Mouse (Mus musculus) midbrain, embryonic 10.5 days (tissue): ENCODE measurements around the gene Wdr20. TPM values are rescaled to one million over a fixed set of nuclear protein-coding genes. Genes with fewer than 3 reads are reported as not detected.

Experiments
- DNase-seq: peaks from one replicate; pipeline ENCODE4 v3.0.0-alpha.2; 2017; ENCODE audit warnings: low spot score
- H3K27ac ChIP-seq: fragments of 300-500 bp; sonication (generic); replicated peaks from 2 replicates; pipeline ENCODE4 v1.5.1; 2016; ENCODE audit warnings: mild to moderate bottlenecking
- H3K27me3 ChIP-seq: fragments of 300-500 bp; sonication (generic); 2 replicates; pipeline ENCODE4 v1.6.1; 2016; ENCODE audit warnings: low read depth, mild to moderate bottlenecking; ENCODE audit not compliant: poor library complexity, severe bottlenecking
- H3K36me3 ChIP-seq: fragments of 300-500 bp; sonication (generic); 2 replicates; pipeline ENCODE4 v1.6.1; 2016; ENCODE audit warnings: mild to moderate bottlenecking, moderate library complexity
- H3K4me1 ChIP-seq: fragments of 300-500 bp; sonication (generic); 2 replicates; pipeline ENCODE4 v1.6.1; 2016
- H3K4me3 ChIP-seq: fragments of 300-500 bp; sonication (generic); 2 replicates; pipeline ENCODE4 v1.5.1; 2016; ENCODE audit warnings: mild to moderate bottlenecking, moderate library complexity
- H3K9me3 ChIP-seq: fragments of 300-500 bp; sonication (generic); replicated peaks from 2 replicates; pipeline ENCODE4 v1.6.1; 2016; ENCODE audit warnings: mild to moderate bottlenecking
- WGBS: fragments of 180-500 bp; shearing (Covaris S2); methylation state at CpG from one replicate; pipeline ENCODE4 v1.1.7; 2016; 5-methylcytosine and 5-hydroxymethylcytosine counted together
- polyA plus RNA-seq: library from polyadenylated mRNA; unstranded; fragments of >200 nt; fragmentation: Nextera tagmentation; extraction: Ambion mirVana; gene quantifications from 2 replicates; pipeline ENCODE4 v1.2.1, GENCODE M21; 2016

Wdr20 gene
- polyA plus RNA-seq, 1 experiment from 2014 or later, result 22.6 TPM

DNA sequence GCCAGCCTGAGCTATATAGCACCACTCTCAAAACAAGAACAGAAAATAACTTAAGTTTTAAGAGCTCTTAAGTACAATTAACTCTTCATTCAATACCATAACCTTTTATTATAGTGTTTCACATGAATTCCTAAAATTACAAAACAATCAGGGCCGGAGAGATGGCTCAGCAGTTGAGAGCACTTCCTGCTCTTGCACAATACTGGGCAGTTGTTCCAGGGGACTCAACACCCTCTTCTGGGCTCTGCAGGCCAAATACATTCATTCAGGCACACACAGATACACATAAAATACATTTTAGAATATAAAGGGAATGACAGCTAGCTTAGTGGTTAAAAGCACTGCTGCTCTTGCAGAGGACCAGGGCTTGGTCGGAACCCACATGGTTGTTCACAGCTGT, 79.1 kb downstream of the Wdr20 start:
- Histone ChIP-seq H3K4me1 (no peaks in the 10 kb centered on the region), H3K9me3 (no peaks in the 10 kb centered on the region), H3K27me3 (no peaks in the 10 kb centered on the region), H3K36me3 (peaks cover 36% of the 10 kb centered on the region), H3K4me3 (no peak overlapping the region), H3K27ac (no peak overlapping the region)
- DNase-seq, result no peak
- 94% methylated on average over 2 of the region's 2 CpGs for WGBS

DNA sequence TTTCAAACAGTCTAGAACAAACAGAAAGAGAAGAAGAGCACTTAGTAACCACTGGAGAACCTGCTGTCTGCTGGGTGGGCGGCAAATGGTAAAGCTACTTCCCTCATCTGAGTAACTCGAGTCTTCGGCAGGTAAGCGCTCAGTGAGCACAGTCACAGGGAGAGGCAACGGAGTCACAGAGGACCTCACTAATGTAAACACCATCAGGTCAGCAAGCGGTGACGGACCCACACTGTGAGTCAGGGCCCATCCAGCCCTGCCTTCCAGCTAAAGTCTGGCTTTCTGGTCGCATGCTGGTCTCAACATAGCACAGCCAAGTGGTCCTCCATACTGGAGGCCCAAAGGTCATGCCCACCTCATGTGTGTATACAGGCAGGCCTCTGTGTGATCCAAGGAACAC, 81.6 kb downstream of the Wdr20 start:
- no peaks in the 10 kb centered on the region for H3K4me1 ChIP-seq
- WGBS, result 82% methylated on average over 8 of the region's 8 CpGs
- peaks cover 13% of the 10 kb centered on the region; the same call in 1 of the 2 replicates for H3K36me3 ChIP-seq
- no peaks in the 10 kb centered on the region for H3K9me3 ChIP-seq
- H3K27ac ChIP-seq, result no peak overlapping the region
- no peak overlapping the region for H3K4me3 ChIP-seq
- no peaks in the 10 kb centered on the region for H3K27me3 ChIP-seq
- no peak for DNase-seq

- H3K4me3 ChIP-seq, result no peak overlapping the region
- H3K27ac ChIP-seq, result no peak overlapping the region
- peaks cover 6% of the 10 kb centered on the region; the same call in 1 of the 2 replicates for H3K36me3 ChIP-seq
- no peaks in the 10 kb centered on the region for H3K27me3 ChIP-seq
- no peaks in the 10 kb centered on the region for H3K4me1 ChIP-seq
- 84% methylated on average over 2 of the region's 2 CpGs for WGBS
- no peak for DNase-seq
- no peaks in the 10 kb centered on the region for H3K9me3 ChIP-seq
These were observed 84.0 kb downstream of the Wdr20 start for GRCm38 (mm10) chr12:110821787-110822186.

DNA sequence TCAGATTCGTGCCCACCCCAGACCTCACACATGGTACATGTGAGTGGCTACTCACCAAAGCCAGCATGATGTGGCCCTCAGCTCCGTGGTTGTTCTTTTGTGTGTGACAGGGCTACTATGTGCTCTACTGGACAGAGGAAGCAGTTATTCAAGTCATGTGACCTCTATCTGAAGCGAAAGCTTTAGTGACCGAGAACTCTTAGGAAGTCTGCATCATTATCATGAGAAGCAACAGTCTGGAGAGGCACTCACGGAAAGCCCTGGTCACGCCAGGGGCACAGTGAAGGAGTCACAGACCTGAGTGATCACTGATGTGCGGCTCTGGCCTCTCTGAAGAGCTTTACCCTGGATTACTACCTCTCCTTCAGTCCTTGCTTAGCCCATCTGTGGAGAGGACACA, 84.6 kb downstream of the Wdr20 start:
- Histone ChIP-seq H3K36me3 (peaks cover 6% of the 10 kb centered on the region; the same call in 1 of the 2 replicates), H3K27me3 (no peaks in the 10 kb centered on the region), H3K4me1 (no peaks in the 10 kb centered on the region), H3K4me3 (no peak overlapping the region), H3K27ac (no peak overlapping the region), H3K9me3 (no peaks in the 10 kb centered on the region)
- 92% methylated on average over 7 of the region's 7 CpGs for WGBS
- DNase-seq, result no peak

- DNase-seq, result no peak
- 97% methylated on average over 4 of the region's 4 CpGs for WGBS
- H3K27ac ChIP-seq, result no peak overlapping the region
- H3K4me3 ChIP-seq, result no peak overlapping the region
- no peaks in the 10 kb centered on the region for H3K27me3 ChIP-seq
- H3K9me3 ChIP-seq, result no peaks in the 10 kb centered on the region
- no peaks in the 10 kb centered on the region for H3K36me3 ChIP-seq
- no peaks in the 10 kb centered on the region for H3K4me1 ChIP-seq
These were observed 91.2 kb downstream of the Wdr20 start for GRCm38 (mm10) chr12:110828908-110829307.

GRCm38 (mm10) chr12:110830293-110831024, 92.7 kb downstream of the Wdr20 start:
- Histone ChIP-seq H3K4me1 (no peaks in the 10 kb centered on the region), H3K27ac (no peak overlapping the region), H3K27me3 (no peaks in the 10 kb centered on the region), H3K9me3 (no peaks in the 10 kb centered on the region), H3K4me3 (no peak overlapping the region), H3K36me3 (no peaks in the 10 kb centered on the region)
- 86% methylated on average over 11 of the region's 11 CpGs for WGBS
- DNase-seq, result no peak

DNA sequence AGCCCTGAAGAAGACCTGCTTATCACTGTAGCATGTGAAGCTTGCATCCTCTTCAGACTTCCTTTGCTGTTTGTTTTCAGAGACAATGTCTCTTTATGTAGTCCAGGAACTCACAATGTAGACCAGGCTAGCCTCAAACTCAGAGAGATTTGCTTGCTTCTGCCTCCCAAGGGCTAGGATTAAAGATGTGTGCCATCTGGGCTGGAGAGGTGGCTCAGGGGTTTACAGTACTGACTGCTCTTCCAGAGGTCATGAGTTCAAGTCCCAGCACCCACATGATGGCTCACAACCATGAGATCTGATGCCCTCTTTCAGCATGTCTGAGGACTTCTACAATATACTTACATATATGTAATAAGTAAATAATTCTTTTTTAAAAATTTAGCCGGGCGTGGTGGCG, 97.4 kb downstream of the Wdr20 start:
- no peak for DNase-seq

DNA sequence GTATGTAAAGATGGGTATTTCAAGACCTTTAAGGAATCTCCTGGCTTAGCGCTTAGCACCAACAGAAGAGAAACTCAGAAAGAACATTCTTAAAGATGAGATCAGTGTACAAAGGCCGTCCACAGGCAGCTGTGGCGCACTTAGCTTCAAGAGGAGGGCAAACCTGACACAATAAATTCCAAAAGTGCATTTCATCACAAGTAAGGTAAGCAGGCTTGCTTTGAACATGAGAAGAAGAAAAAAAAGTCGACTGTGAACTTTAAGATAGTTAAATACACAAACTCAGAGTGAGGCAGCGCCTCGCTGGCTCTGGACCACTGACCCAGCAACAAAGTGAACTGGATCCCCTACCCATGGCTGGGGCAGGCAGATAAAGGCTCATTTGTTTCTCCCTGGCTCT, 99.0 kb downstream of the Wdr20 start:
- peak overlapping the region; percentile 24; the same call in 1 of the 2 replicates for H3K4me3 ChIP-seq
- H3K27me3 ChIP-seq, result no peaks in the 10 kb centered on the region
- H3K36me3 ChIP-seq, result no peaks in the 10 kb centered on the region
- no peak for DNase-seq
- H3K27ac ChIP-seq, result peak overlapping the region; percentile 79
- H3K4me1 ChIP-seq, result peaks cover 27% of the 10 kb centered on the region
- H3K9me3 ChIP-seq, result no peaks in the 10 kb centered on the region
- 58% methylated on average over 6 of the region's 6 CpGs for WGBS

More for the DNA sequence above, 97.4 kb downstream of the Wdr20 start:
- Histone ChIP-seq H3K36me3 (no peaks in the 10 kb centered on the region), H3K27me3 (no peaks in the 10 kb centered on the region), H3K4me3 (no peak overlapping the region), H3K4me1 (peaks cover 21% of the 10 kb centered on the region), H3K27ac (no peak overlapping the region), H3K9me3 (no peaks in the 10 kb centered on the region)
- WGBS, result 99% methylated on average over 3 of the region's 3 CpGs

DNA sequence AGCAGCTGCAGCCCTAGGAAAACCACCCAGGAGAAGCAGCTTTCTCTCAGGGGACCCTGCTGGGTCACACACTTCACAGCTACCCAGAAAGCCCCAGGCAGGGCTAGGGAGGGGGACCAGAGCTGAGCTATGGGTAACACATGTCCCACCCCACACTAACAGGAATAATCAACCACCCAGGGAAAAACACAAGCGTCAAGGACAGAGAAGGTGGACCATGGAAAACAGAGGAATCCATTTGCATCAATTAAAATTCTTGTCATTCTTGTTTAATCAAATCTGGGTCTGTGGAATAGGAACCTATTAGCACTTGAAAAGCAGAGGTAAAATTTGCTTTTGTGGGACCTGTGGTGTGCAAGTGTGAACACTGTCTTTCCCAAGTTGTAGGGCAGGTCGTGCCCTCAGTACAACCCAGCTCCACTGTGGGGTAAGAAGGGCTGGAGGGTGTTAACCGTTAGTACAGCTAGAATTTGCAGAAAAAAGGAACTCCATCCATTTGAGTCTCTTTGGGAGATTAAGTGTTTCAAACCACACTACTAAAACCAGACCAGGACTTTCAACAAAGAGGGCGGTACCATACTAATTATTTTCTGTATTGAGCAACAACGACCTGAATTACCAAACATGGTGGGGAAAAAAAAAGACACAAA, 99.6 kb downstream of the Wdr20 start:
- no peaks in the 10 kb centered on the region for H3K9me3 ChIP-seq
- DNase-seq, result no peak
- 42% methylated on average over 5 of the region's 5 CpGs for WGBS
- no peaks in the 10 kb centered on the region for H3K36me3 ChIP-seq
- peak overlapping the region; percentile 79 for H3K27ac ChIP-seq
- peak overlapping the region; percentile 24; the same call in 1 of the 2 replicates for H3K4me3 ChIP-seq
- H3K4me1 ChIP-seq, result peaks cover 27% of the 10 kb centered on the region
- H3K27me3 ChIP-seq, result 0 out of 2 replicates have a peak, but pooled peaks cover under 1% of the 10 kb centered on the region

- Histone ChIP-seq H3K36me3 (no peaks in the 10 kb centered on the region), H3K4me3 (no peak overlapping the region), H3K9me3 (no peaks in the 10 kb centered on the region), H3K27ac (0 out of 2 replicates have a peak overlapping the region, but pooled peaks have one; percentile 79), H3K4me1 (peaks cover 27% of the 10 kb centered on the region), H3K27me3 (peaks cover 6% of the 10 kb centered on the region; the same call in 1 of the 2 replicates)
- DNase-seq, result no peak
- WGBS, result 88% methylated on average over 8 of the region's 8 CpGs
These were observed 100.1 kb downstream of the Wdr20 start for GRCm38 (mm10) chr12:110837850-110838249.

GRCm38 (mm10) chr12:110840348-110841198, 102.8 kb downstream of the Wdr20 start, which contains the start of gene Mok:
Gene Mok, minus strand, starts transcription at chr12:110840939.
- Histone ChIP-seq H3K4me1 (peaks cover 44% of the 10 kb centered on the region), H3K9me3 (no peaks in the 10 kb centered on the region), H3K27me3 (peaks cover 26% of the 10 kb centered on the region), H3K36me3 (no peaks in the 10 kb centered on the region), H3K4me3 (peak within 1 kb of the TSS; percentile 68), H3K27ac (peak within 1 kb of the TSS; percentile 80)
- peak; percentile 95 for DNase-seq
- WGBS, result under 1% methylated on average over 71 of the region's 71 CpGs

DNA sequence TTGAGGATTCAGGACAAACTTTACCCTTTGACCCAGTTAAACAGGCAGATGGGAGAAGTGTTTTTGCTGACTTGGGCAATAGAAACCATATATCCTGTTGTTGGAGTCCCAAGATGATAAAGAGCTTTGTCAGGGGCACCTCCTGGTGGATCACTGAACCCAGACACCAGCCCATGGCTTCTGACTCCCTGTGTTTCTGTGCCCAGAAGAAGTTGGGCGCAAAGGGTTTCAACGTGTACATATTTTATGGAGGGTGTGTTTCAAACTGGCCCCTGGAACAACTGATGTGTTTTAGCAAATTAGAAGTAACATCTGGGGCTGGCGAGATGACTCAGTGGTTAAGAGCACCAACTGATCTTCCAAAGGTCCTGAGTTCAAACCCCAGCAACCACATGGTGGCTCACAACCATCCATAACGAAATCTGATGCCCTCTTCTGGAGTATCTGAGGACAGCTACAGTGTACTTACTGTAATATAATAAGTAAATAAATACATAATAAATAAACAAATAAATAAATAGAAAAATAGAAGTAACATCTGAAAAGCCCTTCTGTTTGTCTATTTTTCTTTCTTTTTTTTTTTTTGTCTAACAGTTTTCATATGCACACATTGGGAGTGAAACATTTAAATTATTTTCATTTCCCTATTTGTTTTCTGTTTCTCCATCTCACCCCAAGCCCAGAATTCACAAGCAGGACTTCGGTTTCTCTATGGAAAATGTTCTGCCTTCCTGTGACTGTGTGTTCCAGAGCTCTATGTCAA, 104.2 kb downstream of the Wdr20 start:
- no peak for DNase-seq
- peaks cover 50% of the 10 kb centered on the region for H3K4me1 ChIP-seq
- no peak overlapping the region for H3K27ac ChIP-seq
- no peak overlapping the region for H3K4me3 ChIP-seq
- H3K27me3 ChIP-seq, result peaks cover 38% of the 10 kb centered on the region
- H3K9me3 ChIP-seq, result no peaks in the 10 kb centered on the region
- WGBS, result 72% methylated on average over 5 of the region's 5 CpGs
- no peaks in the 10 kb centered on the region for H3K36me3 ChIP-seq
